Mouse (Mus musculus): ENCODE results near the gene Ptprf. TPM values are rescaled to one million over a fixed set of nuclear protein-coding genes. Genes with fewer than 3 reads are reported as not detected.

The Ptprf gene
- polyA plus RNA-seq (2015; fragmentation: Nextera tagmentation; extraction: Ambion mirVana) = 86.0 and 93.0 TPM in 2 replicates

GRCm38 (mm10) chr4:118291231-118291630 lies at the start of gene Ptprf:
TSS of gene Ptprf (minus strand) at chr4:118291405.
- H3K27me3 ChIP-seq (ENCODE audit: control insufficient read depth, insufficient read depth, low read length) = no peaks in the 10 kb centered on the region
- no peaks in the 10 kb centered on the region for H3K9me3 ChIP-seq (replicated peaks; ENCODE audit: control insufficient read depth, low read length)
- ATAC-seq (ENCODE audit: insufficient read depth, low FRiP score) = peak; percentile 69
- peaks cover 40% of the 10 kb centered on the region for H3K4me1 ChIP-seq (ENCODE audit: control insufficient read depth, insufficient read depth, low read length)
- peak within 1 kb of the TSS; percentile 62 for H3K4me3 ChIP-seq (replicated peaks; ENCODE audit: low read length)
- peak within 1 kb of the TSS; percentile 74 for H3K4me2 ChIP-seq (ENCODE audit: low read depth, low read length)
- H3K9ac ChIP-seq (ENCODE audit: low read length) = peak within 1 kb of the TSS; percentile 96
- H3K27ac ChIP-seq (ENCODE audit: low read length) = peak within 1 kb of the TSS; percentile 91
- H3K36me3 ChIP-seq (ENCODE audit: control insufficient read depth, insufficient read depth, low read length) = no peaks in the 10 kb centered on the region
- WGBS = 2% methylated on average over 47 of the region's 50 CpGs

- Histone ChIP-seq H3K4me3 (replicated peaks; ENCODE audit: low read length) (no peak overlapping the region), H3K27me3 (ENCODE audit: control insufficient read depth, insufficient read depth, low read length) (no peaks in the 10 kb centered on the region), H3K36me3 (ENCODE audit: control insufficient read depth, insufficient read depth, low read length) (no peaks in the 10 kb centered on the region), H3K4me2 (ENCODE audit: low read depth, low read length) (no peak overlapping the region), H3K27ac (ENCODE audit: low read length) (no peak overlapping the region), H3K9ac (ENCODE audit: low read length) (no peak overlapping the region), H3K4me1 (ENCODE audit: control insufficient read depth, insufficient read depth, low read length) (peaks cover 5% of the 10 kb centered on the region), H3K9me3 (replicated peaks; ENCODE audit: control insufficient read depth, low read length) (no peaks in the 10 kb centered on the region)
- ATAC-seq (ENCODE audit: insufficient read depth, low FRiP score) = no peak
- WGBS = 20% methylated on average over 7 of the region's 7 CpGs
Measured at GRCm38 (mm10) chr4:118336658-118337057, 45.5 kb upstream of the Ptprf start.

GRCm38 (mm10) chr4:118335991-118336390 lies 44.8 kb upstream of the Ptprf start:
- WGBS = 61% methylated on average over 4 of the region's 4 CpGs
- Histone ChIP-seq H3K9me3 (replicated peaks; ENCODE audit: control insufficient read depth, low read length) (no peaks in the 10 kb centered on the region), H3K27ac (ENCODE audit: low read length) (no peak overlapping the region), H3K36me3 (ENCODE audit: control insufficient read depth, insufficient read depth, low read length) (no peaks in the 10 kb centered on the region), H3K4me1 (ENCODE audit: control insufficient read depth, insufficient read depth, low read length) (peaks cover 9% of the 10 kb centered on the region), H3K4me2 (ENCODE audit: low read depth, low read length) (no peak overlapping the region), H3K4me3 (replicated peaks; ENCODE audit: low read length) (no peak overlapping the region), H3K9ac (ENCODE audit: low read length) (no peak overlapping the region), H3K27me3 (ENCODE audit: control insufficient read depth, insufficient read depth, low read length) (no peaks in the 10 kb centered on the region)
- no peak for ATAC-seq (ENCODE audit: insufficient read depth, low FRiP score)

GRCm38 (mm10) chr4:118331777-118332176 lies 40.6 kb upstream of the Ptprf start:
- Histone ChIP-seq H3K4me2 (ENCODE audit: low read depth, low read length) (no peak overlapping the region), H3K27me3 (ENCODE audit: control insufficient read depth, insufficient read depth, low read length) (no peaks in the 10 kb centered on the region), H3K27ac (ENCODE audit: low read length) (peak overlapping the region; percentile 55; the same call in 1 of the 2 replicates), H3K9me3 (replicated peaks; ENCODE audit: control insufficient read depth, low read length) (no peaks in the 10 kb centered on the region), H3K9ac (ENCODE audit: low read length) (no peak overlapping the region), H3K36me3 (ENCODE audit: control insufficient read depth, insufficient read depth, low read length) (no peaks in the 10 kb centered on the region), H3K4me1 (ENCODE audit: control insufficient read depth, insufficient read depth, low read length) (peaks cover 9% of the 10 kb centered on the region), H3K4me3 (replicated peaks; ENCODE audit: low read length) (no peak overlapping the region)
- WGBS = 27% methylated on average over 4 of the region's 4 CpGs
- ATAC-seq (ENCODE audit: insufficient read depth, low FRiP score) = no peak

- Histone ChIP-seq H3K27me3 (ENCODE audit: control insufficient read depth, insufficient read depth, low read length) (no peaks in the 10 kb centered on the region), H3K4me3 (replicated peaks; ENCODE audit: low read length) (no peak overlapping the region), H3K36me3 (ENCODE audit: control insufficient read depth, insufficient read depth, low read length) (no peaks in the 10 kb centered on the region), H3K4me2 (ENCODE audit: low read depth, low read length) (no peak overlapping the region), H3K9ac (ENCODE audit: low read length) (no peak overlapping the region), H3K9me3 (replicated peaks; ENCODE audit: control insufficient read depth, low read length) (no peaks in the 10 kb centered on the region), H3K27ac (ENCODE audit: low read length) (no peak overlapping the region), H3K4me1 (ENCODE audit: control insufficient read depth, insufficient read depth, low read length) (peaks cover 3% of the 10 kb centered on the region)
- WGBS = 58% methylated on average over 7 of the region's 7 CpGs
- ATAC-seq (ENCODE audit: insufficient read depth, low FRiP score) = 0 out of 2 replicates have a peak, but pooled peaks have one; percentile 33
Measured at GRCm38 (mm10) chr4:118326476-118326875, 35.3 kb upstream of the Ptprf start.

- Histone ChIP-seq H3K4me1 (ENCODE audit: control insufficient read depth, insufficient read depth, low read length) (no peaks in the 10 kb centered on the region), H3K27ac (ENCODE audit: low read length) (no peak overlapping the region), H3K9me3 (replicated peaks; ENCODE audit: control insufficient read depth, low read length) (no peaks in the 10 kb centered on the region), H3K27me3 (ENCODE audit: control insufficient read depth, insufficient read depth, low read length) (no peaks in the 10 kb centered on the region), H3K36me3 (ENCODE audit: control insufficient read depth, insufficient read depth, low read length) (no peaks in the 10 kb centered on the region), H3K9ac (ENCODE audit: low read length) (no peak overlapping the region), H3K4me3 (replicated peaks; ENCODE audit: low read length) (no peak overlapping the region), H3K4me2 (ENCODE audit: low read depth, low read length) (no peak overlapping the region)
- ATAC-seq (ENCODE audit: insufficient read depth, low FRiP score) = peak; percentile 22; the same call in 1 of the 2 replicates
- WGBS = 63% methylated on average over 2 of the region's 2 CpGs
Measured at GRCm38 (mm10) chr4:118320636-118321035, 29.4 kb upstream of the Ptprf start.

GRCm38 (mm10) chr4:118319706-118320344 lies 28.6 kb upstream of the Ptprf start:
- Histone ChIP-seq H3K27ac (ENCODE audit: low read length) (no peak overlapping the region; the same call in 1 of the 2 replicates), H3K4me3 (replicated peaks; ENCODE audit: low read length) (no peak overlapping the region), H3K9ac (ENCODE audit: low read length) (0 out of 2 replicates have a peak overlapping the region, but pooled peaks have one; percentile 4), H3K36me3 (ENCODE audit: control insufficient read depth, insufficient read depth, low read length) (no peaks in the 10 kb centered on the region), H3K9me3 (replicated peaks; ENCODE audit: control insufficient read depth, low read length) (no peaks in the 10 kb centered on the region), H3K27me3 (ENCODE audit: control insufficient read depth, insufficient read depth, low read length) (no peaks in the 10 kb centered on the region), H3K4me1 (ENCODE audit: control insufficient read depth, insufficient read depth, low read length) (no peaks in the 10 kb centered on the region), H3K4me2 (ENCODE audit: low read depth, low read length) (0 out of 2 replicates have a peak overlapping the region, but pooled peaks have one; percentile 9)
- peak; percentile 68 for ATAC-seq (ENCODE audit: insufficient read depth, low FRiP score)
- WGBS = 29% methylated on average over 8 of the region's 8 CpGs

- H3K4me3 ChIP-seq (replicated peaks; ENCODE audit: low read length) = no peak overlapping the region
- no peak overlapping the region for H3K4me2 ChIP-seq (ENCODE audit: low read depth, low read length)
- no peak for ATAC-seq (ENCODE audit: insufficient read depth, low FRiP score)
- H3K27ac ChIP-seq (ENCODE audit: low read length) = no peak overlapping the region
- no peaks in the 10 kb centered on the region for H3K9me3 ChIP-seq (replicated peaks; ENCODE audit: control insufficient read depth, low read length)
- H3K9ac ChIP-seq (ENCODE audit: low read length) = no peak overlapping the region
- 74% methylated on average over 4 of the region's 4 CpGs for WGBS
- H3K36me3 ChIP-seq (ENCODE audit: control insufficient read depth, insufficient read depth, low read length) = no peaks in the 10 kb centered on the region
- no peaks in the 10 kb centered on the region for H3K27me3 ChIP-seq (ENCODE audit: control insufficient read depth, insufficient read depth, low read length)
- H3K4me1 ChIP-seq (ENCODE audit: control insufficient read depth, insufficient read depth, low read length) = no peaks in the 10 kb centered on the region
Measured at GRCm38 (mm10) chr4:118316662-118317061, 25.5 kb upstream of the Ptprf start.

- no peaks in the 10 kb centered on the region for H3K27me3 ChIP-seq (ENCODE audit: control insufficient read depth, insufficient read depth, low read length)
- no peaks in the 10 kb centered on the region for H3K36me3 ChIP-seq (ENCODE audit: control insufficient read depth, insufficient read depth, low read length)
- 27% methylated on average over 8 of the region's 8 CpGs for WGBS
- no peak overlapping the region for H3K4me2 ChIP-seq (ENCODE audit: low read depth, low read length)
- no peak overlapping the region for H3K9ac ChIP-seq (ENCODE audit: low read length)
- H3K27ac ChIP-seq (ENCODE audit: low read length) = no peak overlapping the region
- H3K9me3 ChIP-seq (replicated peaks; ENCODE audit: control insufficient read depth, low read length) = no peaks in the 10 kb centered on the region
- ATAC-seq (ENCODE audit: insufficient read depth, low FRiP score) = no peak
- no peak overlapping the region for H3K4me3 ChIP-seq (replicated peaks; ENCODE audit: low read length)
- no peaks in the 10 kb centered on the region for H3K4me1 ChIP-seq (ENCODE audit: control insufficient read depth, insufficient read depth, low read length)
Measured at GRCm38 (mm10) chr4:118315286-118315685, 24.1 kb upstream of the Ptprf start.

Data from stomach, embryonic 16.5 days (tissue).